Mouse (Mus musculus): ENCODE data around the gene Gm17409. TPM values are rescaled to one million over a fixed set of nuclear protein-coding genes. Genes with fewer than 3 reads are reported as not detected.

The Gm17409 gene
- not detected in 2 replicates for polyA plus RNA-seq (2016; fragmentation: Nextera tagmentation; extraction: Ambion mirVana)

DNA sequence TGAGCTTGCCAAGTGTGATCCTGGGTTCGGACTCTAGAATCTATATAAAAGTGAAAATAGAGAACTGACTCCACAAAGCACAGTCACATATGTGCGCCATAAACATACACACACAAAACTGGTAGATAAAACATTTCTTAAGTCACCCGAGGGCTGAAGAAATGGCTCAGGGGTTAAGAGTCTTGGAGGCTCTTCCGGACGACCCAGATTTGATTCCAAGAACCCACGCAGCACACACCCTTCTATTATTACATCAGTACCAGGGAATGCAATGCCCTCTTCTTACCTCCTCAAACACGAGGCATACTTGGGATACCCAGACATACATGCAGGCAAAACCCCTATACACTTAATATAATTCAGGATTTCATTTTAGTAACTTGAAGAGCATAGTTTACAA lies at the start of gene Gm17409:
TSS of gene Gm17409 (plus strand) at position 301 of the 400 bp plus-strand sequence.
- H3K4me3 ChIP-seq, result no peak within 1 kb of the TSS
- no peaks in the 10 kb centered on the region for H3K9me3 ChIP-seq
- peaks cover 79% of the 10 kb centered on the region for H3K36me3 ChIP-seq
- 88% methylated on average over 7 of the region's 7 CpGs for WGBS
- H3K4me1 ChIP-seq, result no peaks in the 10 kb centered on the region
- H3K27ac ChIP-seq, result no peak within 1 kb of the TSS
- no peak for DNase-seq (ENCODE audit: low spot score)
- H3K27me3 ChIP-seq (ENCODE audit: insufficient read depth, poor library complexity, severe bottlenecking), result no peaks in the 10 kb centered on the region

DNA sequence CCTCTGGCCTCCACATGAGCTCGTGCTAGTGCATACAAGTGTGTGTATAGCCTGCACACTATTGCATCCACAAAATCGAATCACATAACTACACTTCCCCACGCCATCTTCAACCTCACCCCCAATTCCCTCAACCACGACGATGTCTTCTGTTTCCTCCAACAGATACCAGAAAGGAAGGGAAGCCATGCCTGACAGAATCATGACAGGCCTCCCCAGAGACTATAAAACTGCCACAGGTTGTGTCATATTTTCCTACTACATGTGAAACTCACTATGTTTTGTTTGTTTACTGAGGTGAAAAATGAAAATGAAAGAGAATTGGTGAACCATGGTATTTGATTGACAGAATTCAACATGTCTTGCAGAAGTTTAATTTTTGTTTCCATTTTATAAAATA lies 46.6 kb upstream of the Gm17409 start:
- H3K9me3 ChIP-seq, result no peaks in the 10 kb centered on the region
- WGBS, result 64% methylated on average over 5 of the region's 5 CpGs
- H3K36me3 ChIP-seq, result peaks cover 2% of the 10 kb centered on the region; the same call in 1 of the 2 replicates
- H3K4me3 ChIP-seq, result no peak overlapping the region
- no peaks in the 10 kb centered on the region for H3K27me3 ChIP-seq (ENCODE audit: insufficient read depth, poor library complexity, severe bottlenecking)
- DNase-seq (ENCODE audit: low spot score), result no peak
- no peak overlapping the region for H3K27ac ChIP-seq
- H3K4me1 ChIP-seq, result no peaks in the 10 kb centered on the region

DNA sequence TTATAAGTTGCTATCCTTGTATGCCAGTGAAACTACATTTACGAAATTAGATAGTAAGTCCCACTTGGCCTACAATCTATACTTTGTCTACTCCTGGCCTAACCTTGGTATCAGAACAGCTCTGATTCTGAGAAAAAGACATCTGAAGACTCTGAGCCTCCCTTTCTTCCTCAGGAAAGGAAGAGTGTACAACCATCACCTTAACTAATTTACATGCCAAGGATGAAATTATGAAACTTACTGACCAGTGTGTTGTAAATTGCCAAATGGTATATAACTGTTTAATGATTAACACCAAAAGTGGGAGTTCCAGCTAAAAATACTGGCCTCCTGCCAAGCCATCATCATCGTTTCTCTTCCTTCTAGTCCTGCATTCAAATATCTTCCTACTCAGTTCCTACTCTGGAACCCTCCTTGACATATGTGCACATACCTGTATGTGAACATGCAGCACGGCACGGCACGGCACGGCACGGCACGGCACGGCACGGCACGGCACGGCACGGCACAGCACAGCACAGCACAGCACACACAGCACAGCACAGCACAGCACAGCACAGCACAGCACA lies 44.4 kb upstream of the Gm17409 start:
- peaks cover 2% of the 10 kb centered on the region; the same call in 1 of the 2 replicates for H3K36me3 ChIP-seq
- no peak for DNase-seq (ENCODE audit: low spot score)
- H3K27ac ChIP-seq, result no peak overlapping the region
- no peak overlapping the region for H3K4me3 ChIP-seq
- no peaks in the 10 kb centered on the region for H3K9me3 ChIP-seq
- H3K4me1 ChIP-seq, result no peaks in the 10 kb centered on the region
- WGBS, result 95% methylated on average over 13 of the region's 13 CpGs
- no peaks in the 10 kb centered on the region for H3K27me3 ChIP-seq (ENCODE audit: insufficient read depth, poor library complexity, severe bottlenecking)

DNA sequence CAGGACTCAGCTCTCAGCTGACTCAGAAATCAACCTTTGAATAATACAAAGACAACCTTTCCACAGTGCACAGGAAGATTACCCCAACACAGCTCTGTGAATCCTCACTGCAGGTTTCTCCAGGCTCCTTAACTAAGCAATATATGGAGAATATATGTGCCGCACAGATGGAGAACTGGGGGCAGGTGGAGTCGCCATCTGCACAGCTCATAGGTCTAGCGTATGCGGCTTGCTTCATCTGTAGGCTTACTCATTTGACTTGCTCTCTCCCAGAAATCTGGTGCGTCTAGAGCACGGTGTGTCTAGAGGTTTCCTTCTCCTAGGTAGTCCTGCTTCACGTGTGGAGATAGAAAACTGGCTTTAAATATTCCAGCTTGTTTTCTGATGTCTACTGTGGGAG lies 37.7 kb upstream of the Gm17409 start:
- DNase-seq (ENCODE audit: low spot score), result no peak
- Histone ChIP-seq H3K27ac (no peak overlapping the region), H3K4me1 (0 out of 2 replicates have a peak, but pooled peaks cover 3% of the 10 kb centered on the region), H3K9me3 (no peaks in the 10 kb centered on the region), H3K27me3 (ENCODE audit: insufficient read depth, poor library complexity, severe bottlenecking) (no peaks in the 10 kb centered on the region), H3K36me3 (peaks cover 6% of the 10 kb centered on the region; the same call in 1 of the 2 replicates), H3K4me3 (no peak overlapping the region)
- 94% methylated on average over 7 of the region's 7 CpGs for WGBS

DNA sequence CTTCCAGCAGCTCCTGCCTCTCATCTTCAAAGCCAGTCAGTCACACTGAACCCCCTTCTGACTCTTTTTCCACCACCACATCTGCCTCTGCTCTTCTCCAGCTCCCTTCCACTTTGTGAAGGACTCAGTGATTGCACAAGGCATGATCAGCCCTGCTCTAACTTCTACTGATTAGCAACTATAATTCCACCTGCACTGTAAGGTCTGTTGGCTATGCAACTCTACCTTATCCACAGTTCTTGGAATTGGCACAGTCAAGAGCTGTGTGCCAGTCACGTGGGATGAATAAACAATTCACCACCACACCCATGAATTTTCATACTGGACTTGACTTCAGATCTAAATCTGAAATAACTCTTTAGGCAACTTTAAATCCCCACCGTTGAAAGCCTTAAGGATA lies 36.6 kb upstream of the Gm17409 start:
- H3K27me3 ChIP-seq (ENCODE audit: insufficient read depth, poor library complexity, severe bottlenecking), result no peaks in the 10 kb centered on the region
- no peak overlapping the region for H3K27ac ChIP-seq
- WGBS, result 82% methylated on average over 2 of the region's 2 CpGs
- H3K9me3 ChIP-seq, result no peaks in the 10 kb centered on the region
- DNase-seq (ENCODE audit: low spot score), result no peak
- H3K4me3 ChIP-seq, result no peak overlapping the region
- H3K36me3 ChIP-seq, result peaks cover 4% of the 10 kb centered on the region; the same call in 1 of the 2 replicates
- 0 out of 2 replicates have a peak, but pooled peaks cover 3% of the 10 kb centered on the region for H3K4me1 ChIP-seq

DNA sequence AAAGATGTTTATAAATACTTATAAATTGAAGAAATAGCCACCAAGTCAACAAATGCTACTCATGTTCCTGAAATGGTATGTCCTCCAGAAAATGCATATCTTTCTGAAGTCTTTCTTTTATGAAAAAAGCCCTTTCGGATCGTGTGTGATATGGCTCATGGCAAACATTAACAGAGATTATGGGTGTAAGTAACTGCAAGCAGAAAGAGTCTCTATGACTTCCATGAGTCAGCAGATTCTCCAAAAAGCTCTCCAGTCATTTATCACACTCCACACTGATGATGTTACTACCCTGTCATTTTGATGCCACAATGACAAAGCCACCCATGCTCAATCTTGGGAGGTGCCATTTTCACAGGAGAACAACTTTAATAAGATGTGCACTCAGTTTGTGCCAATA lies 35.5 kb upstream of the Gm17409 start:
- Histone ChIP-seq H3K9me3 (no peaks in the 10 kb centered on the region), H3K27me3 (ENCODE audit: insufficient read depth, poor library complexity, severe bottlenecking) (no peaks in the 10 kb centered on the region), H3K27ac (no peak overlapping the region), H3K36me3 (peaks cover 10% of the 10 kb centered on the region; the same call in 1 of the 2 replicates), H3K4me1 (0 out of 2 replicates have a peak, but pooled peaks cover 3% of the 10 kb centered on the region), H3K4me3 (no peak overlapping the region)
- WGBS, result 87% methylated on average over 2 of the region's 2 CpGs
- DNase-seq (ENCODE audit: low spot score), result no peak

DNA sequence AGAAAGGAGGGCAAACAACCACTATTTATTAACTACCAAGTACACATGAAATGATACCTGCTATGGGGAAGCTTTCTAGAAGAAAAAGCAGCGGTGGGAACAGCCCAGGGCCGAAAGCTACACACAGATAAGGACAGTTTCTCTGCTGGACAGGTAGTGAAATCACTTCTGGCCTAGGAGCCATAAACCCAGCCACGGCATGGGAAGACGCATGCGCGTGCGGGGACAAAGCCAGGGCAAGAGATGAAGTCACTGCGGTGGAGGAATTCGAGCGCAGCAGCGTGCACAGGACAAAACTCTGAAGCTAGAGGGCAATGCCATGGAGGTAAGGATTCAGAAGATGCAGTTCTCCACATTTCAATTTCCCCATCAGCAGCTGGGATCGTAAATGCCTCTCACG lies 34.4 kb upstream of the Gm17409 start:
- H3K36me3 ChIP-seq, result peaks cover 12% of the 10 kb centered on the region; the same call in 1 of the 2 replicates
- no peak for DNase-seq (ENCODE audit: low spot score)
- H3K27ac ChIP-seq, result no peak overlapping the region
- 90% methylated on average over 13 of the region's 13 CpGs for WGBS
- no peak overlapping the region for H3K4me3 ChIP-seq
- no peaks in the 10 kb centered on the region for H3K9me3 ChIP-seq
- 0 out of 2 replicates have a peak, but pooled peaks cover 3% of the 10 kb centered on the region for H3K4me1 ChIP-seq
- H3K27me3 ChIP-seq (ENCODE audit: insufficient read depth, poor library complexity, severe bottlenecking), result no peaks in the 10 kb centered on the region

DNA sequence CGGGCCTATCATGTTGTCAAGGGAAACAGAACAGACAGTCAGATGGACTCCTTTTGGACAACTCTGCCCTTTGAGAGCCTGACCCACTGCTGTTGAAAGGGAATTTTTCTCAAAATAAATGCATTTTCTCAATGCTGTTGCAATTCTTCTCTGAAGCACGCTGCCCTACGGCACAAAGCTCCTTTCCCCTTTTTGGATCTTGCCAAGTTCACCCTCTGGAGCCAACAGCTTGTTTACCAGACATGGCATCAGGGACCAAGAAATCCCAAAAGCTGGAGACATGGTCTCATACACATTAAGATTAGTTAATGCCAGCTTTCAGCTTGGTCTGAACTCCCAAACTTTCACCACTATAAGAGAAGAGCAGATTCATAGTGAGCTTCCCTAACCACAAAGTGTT lies 33.0 kb upstream of the Gm17409 start:
- Histone ChIP-seq H3K9me3 (no peaks in the 10 kb centered on the region), H3K4me1 (0 out of 2 replicates have a peak, but pooled peaks cover 3% of the 10 kb centered on the region), H3K27me3 (ENCODE audit: insufficient read depth, poor library complexity, severe bottlenecking) (no peaks in the 10 kb centered on the region), H3K27ac (no peak overlapping the region), H3K36me3 (peaks cover 8% of the 10 kb centered on the region; the same call in 1 of the 2 replicates), H3K4me3 (no peak overlapping the region)
- 86% methylated on average over 3 of the region's 3 CpGs for WGBS
- DNase-seq (ENCODE audit: low spot score), result no peak

DNA sequence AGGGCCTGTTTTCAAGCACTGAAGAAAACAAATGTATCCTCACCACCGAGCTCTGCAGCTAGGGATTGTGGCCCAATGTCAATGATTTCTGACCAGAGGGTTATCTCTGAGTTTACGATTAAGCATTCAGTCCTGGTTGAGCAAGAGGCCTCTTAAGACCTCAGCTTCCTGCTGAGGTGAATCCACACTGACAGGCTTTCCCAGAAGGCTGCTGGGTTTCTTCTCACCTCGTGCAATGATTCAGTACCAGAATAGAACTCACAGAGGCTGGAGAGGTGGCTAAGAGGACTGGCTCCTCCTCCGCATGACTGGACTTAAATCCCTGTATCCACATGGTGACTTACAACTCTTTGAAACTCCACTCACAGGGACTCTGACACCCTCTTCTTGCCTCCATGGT lies 26.8 kb upstream of the Gm17409 start:
- Histone ChIP-seq H3K4me3 (no peak overlapping the region), H3K27ac (no peak overlapping the region), H3K36me3 (peaks cover 34% of the 10 kb centered on the region), H3K9me3 (no peaks in the 10 kb centered on the region), H3K4me1 (0 out of 2 replicates have a peak, but pooled peaks cover 4% of the 10 kb centered on the region), H3K27me3 (ENCODE audit: insufficient read depth, poor library complexity, severe bottlenecking) (no peaks in the 10 kb centered on the region)
- DNase-seq (ENCODE audit: low spot score), result no peak
- WGBS, result 55% methylated on average over 4 of the region's 4 CpGs

DNA sequence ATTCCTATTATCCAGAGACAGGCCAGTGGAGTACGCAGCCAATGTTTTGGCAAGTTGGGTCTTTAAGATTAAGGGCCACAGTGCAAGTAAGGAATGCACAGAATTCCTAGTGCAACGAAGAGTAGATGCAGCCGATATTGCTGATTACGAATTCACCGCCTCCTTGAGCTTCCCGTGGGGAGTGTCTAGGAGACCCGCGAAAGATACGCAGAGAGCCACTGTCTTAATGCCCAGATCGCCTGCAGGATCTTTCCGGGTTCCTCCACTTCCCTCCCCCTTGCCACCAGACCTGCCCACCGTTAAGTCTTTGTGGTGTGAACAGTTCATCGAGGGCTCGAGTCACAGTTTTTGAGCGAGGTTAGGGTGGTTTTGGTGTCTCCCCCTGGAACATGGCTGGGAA lies 22.9 kb upstream of the Gm17409 start:
- Histone ChIP-seq H3K27ac (no peak overlapping the region), H3K9me3 (no peaks in the 10 kb centered on the region), H3K4me1 (0 out of 2 replicates have a peak, but pooled peaks cover 4% of the 10 kb centered on the region), H3K4me3 (no peak overlapping the region), H3K36me3 (peaks cover 29% of the 10 kb centered on the region), H3K27me3 (ENCODE audit: insufficient read depth, poor library complexity, severe bottlenecking) (no peaks in the 10 kb centered on the region)
- WGBS, result 95% methylated on average over 15 of the region's 15 CpGs
- no peak for DNase-seq (ENCODE audit: low spot score)

DNA sequence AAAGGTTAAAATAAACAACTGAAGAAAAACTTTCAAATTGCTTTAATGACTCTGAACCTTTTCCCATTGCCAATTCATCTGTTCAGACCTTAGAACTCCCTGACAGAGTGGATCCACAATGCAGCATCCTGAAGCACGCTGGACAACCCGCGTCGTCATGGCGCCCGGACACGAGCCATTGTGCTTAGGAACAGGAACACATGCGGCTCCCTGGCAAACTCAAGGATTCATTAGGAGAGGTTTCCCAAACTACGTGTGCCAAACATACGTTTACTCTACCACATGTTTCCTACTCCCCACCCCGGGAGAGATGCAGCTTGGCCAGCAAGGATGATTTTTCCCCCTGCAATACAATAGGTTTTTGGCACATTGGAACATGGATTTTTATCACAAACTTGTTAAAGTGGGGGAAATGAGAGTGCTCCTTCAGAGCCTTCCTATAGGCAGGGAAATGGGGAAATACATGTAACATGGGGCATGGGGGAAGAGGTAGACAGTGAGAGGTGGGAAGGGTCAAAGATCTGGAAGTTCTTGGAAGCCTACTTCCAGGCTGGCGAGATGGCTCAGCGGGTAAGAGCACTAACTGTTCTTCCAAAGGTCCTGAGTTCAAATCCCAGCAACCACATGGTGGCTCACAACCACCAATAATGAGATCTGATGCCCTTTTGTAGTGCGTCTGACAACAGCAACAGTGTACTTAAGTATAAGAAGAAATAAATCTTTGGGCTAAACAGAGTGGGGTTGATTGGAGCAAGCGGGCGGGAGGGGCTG lies 15.6 kb upstream of the Gm17409 start:
- no peak for DNase-seq (ENCODE audit: low spot score)
- Histone ChIP-seq H3K27ac (no peak overlapping the region), H3K4me1 (no peaks in the 10 kb centered on the region), H3K9me3 (no peaks in the 10 kb centered on the region), H3K36me3 (peaks cover 39% of the 10 kb centered on the region), H3K27me3 (ENCODE audit: insufficient read depth, poor library complexity, severe bottlenecking) (no peaks in the 10 kb centered on the region), H3K4me3 (no peak overlapping the region)
- WGBS, result 91% methylated on average over 16 of the region's 16 CpGs

DNA sequence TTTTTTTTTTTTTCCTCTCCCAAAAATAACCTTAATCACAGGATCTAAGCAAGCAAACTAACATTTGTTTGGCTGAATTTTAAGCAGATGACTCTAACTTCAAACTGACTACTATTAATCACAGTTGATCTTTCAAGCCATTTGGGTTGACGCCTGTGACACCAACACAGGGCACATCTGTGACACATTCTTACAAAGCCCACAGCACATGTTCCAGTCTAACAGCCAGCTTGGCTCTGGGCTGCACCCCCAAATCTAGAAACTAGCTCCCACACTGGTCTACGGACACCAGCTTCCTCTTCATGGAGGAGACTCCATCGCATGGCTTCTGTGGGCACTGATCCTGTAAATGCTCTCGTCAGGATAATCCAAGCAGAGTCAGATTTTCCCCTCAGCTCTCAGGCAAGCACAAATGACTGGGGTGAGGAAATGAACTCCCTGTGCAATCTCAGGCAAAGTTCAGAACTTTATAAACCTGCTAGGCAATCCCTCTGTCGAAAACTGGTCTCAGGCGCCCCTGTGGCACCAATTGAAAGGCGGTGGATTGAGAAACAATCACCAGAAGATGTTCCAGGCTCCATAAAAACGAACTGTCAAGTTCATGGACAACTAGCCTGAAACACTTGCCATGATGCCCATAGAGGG lies 13.0 kb upstream of the Gm17409 start:
- Histone ChIP-seq H3K9me3 (no peaks in the 10 kb centered on the region), H3K36me3 (peaks cover 61% of the 10 kb centered on the region), H3K27ac (no peak overlapping the region), H3K4me3 (no peak overlapping the region), H3K4me1 (no peaks in the 10 kb centered on the region), H3K27me3 (ENCODE audit: insufficient read depth, poor library complexity, severe bottlenecking) (no peaks in the 10 kb centered on the region)
- DNase-seq (ENCODE audit: low spot score), result no peak
- 87% methylated on average over 8 of the region's 8 CpGs for WGBS

DNA sequence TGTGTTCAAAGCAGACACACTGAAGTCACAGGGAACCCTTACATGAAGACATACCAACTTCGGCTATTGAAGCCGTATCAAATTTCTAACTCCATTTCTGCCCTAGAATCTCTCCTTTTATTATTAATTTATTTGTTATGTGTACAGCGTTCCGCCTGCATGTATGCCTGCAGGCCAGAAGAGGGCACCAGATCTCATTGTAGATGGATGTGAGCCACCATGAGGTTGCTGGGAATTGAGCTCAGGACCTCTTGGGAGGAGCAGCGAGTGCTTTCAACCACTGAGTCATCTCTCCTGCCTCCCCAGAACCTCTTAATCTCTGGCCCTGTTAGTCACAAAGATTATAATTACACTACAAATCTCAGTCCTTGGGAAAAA lies 12.4 kb upstream of the Gm17409 start:
- H3K9me3 ChIP-seq, result no peaks in the 10 kb centered on the region
- peaks cover 66% of the 10 kb centered on the region for H3K36me3 ChIP-seq
- WGBS, result 93% methylated on average over 5 of the region's 5 CpGs

More for the DNA sequence above, 12.4 kb upstream of the Gm17409 start:
- Histone ChIP-seq H3K27me3 (ENCODE audit: insufficient read depth, poor library complexity, severe bottlenecking) (no peaks in the 10 kb centered on the region), H3K4me1 (no peaks in the 10 kb centered on the region), H3K4me3 (no peak overlapping the region), H3K27ac (no peak overlapping the region)
- no peak for DNase-seq (ENCODE audit: low spot score)

Measured in heart, embryonic 10.5 days (tissue).